Mouse (Mus musculus): Measurements from ENCODE around the gene Chil1. TPM values are rescaled to one million over a fixed set of nuclear protein-coding genes. Genes with fewer than 3 reads are reported as not detected.

The Chil1 gene
- total and polyA plus RNA-seq, 2 experiments from 2014 or later, result 4.1 to 6.2 TPM

- ATAC-seq, result no peak
- no peak overlapping the region for H3K9ac ChIP-seq (replicated peaks; ENCODE audit: low read length)
- H3K27me3 ChIP-seq (ENCODE audit: insufficient read depth, low read length), result no peaks in the 10 kb centered on the region; the same call in 1 of the 2 replicates
- TF ChIP-seq CTCF (IDR thresholded peaks at IDR 0.05; ENCODE audit: low read depth), result no peak
- H3K4me3 ChIP-seq (ENCODE audit: low read length), result no peak overlapping the region
- 89% methylated on average over 3 of the region's 3 CpGs for WGBS
- H3K36me3 ChIP-seq (ENCODE audit: insufficient read depth, low read length), result no peaks in the 10 kb centered on the region
- H3K9me3 ChIP-seq (ENCODE audit: low read length), result no peaks in the 10 kb centered on the region
- DNase-seq (ENCODE audit: low spot score), result no peak
- no peak overlapping the region for H3K4me2 ChIP-seq (ENCODE audit: low read depth, low read length)
- H3K4me1 ChIP-seq (ENCODE audit: insufficient read depth, low read length), result peaks cover 18% of the 10 kb centered on the region
- no peak overlapping the region for H3K27ac ChIP-seq
Observed at GRCm38 (mm10) chr1:134237438-134237837, 55.5 kb downstream of the Chil1 start.

Other genes starting within 250 kb of the Chil1 start
- 10.6 and 16.3 TPM in 2 replicates for gene Fmod, start 144.9 kb upstream of the Chil1 start, total RNA-seq (2014; rRNA removed)
- 17.0 and 21.8 TPM in 2 replicates for gene Fmod, start 144.9 kb upstream of the Chil1 start, polyA plus RNA-seq (2015; fragmentation: Nextera tagmentation; extraction: Ambion mirVana)
- gene Btg2, start 103.1 kb upstream of the Chil1 start, total RNA-seq (2014; rRNA removed), result 11.2 and 26.1 TPM in 2 replicates
- 13.2 and 14.8 TPM in 2 replicates for gene Btg2, start 103.1 kb upstream of the Chil1 start, polyA plus RNA-seq (2015; fragmentation: Nextera tagmentation; extraction: Ambion mirVana)
- 0.14 TPM in 1 of 2 replicates, not detected in the other for gene Chit1, start 70.9 kb upstream of the Chil1 start, total RNA-seq (2014; rRNA removed)
- 0.46 and 0.48 TPM in 2 replicates for gene Chit1, start 70.9 kb upstream of the Chil1 start, polyA plus RNA-seq (2015; fragmentation: Nextera tagmentation; extraction: Ambion mirVana)
- not detected in 2 replicates for gene Mybph, start 11.3 kb downstream of the Chil1 start, total RNA-seq (2014; rRNA removed)
- gene Mybph, start 11.3 kb downstream of the Chil1 start, polyA plus RNA-seq (2015; fragmentation: Nextera tagmentation; extraction: Ambion mirVana), result 0.08 TPM in 1 of 2 replicates, not detected in the other
- gene Adora1, start 53.3 kb downstream of the Chil1 start, total RNA-seq (2014; rRNA removed), result 51.1 and 54.2 TPM in 2 replicates
- 32.6 and 33.4 TPM in 2 replicates for gene Adora1, start 53.3 kb downstream of the Chil1 start, polyA plus RNA-seq (2015; fragmentation: Nextera tagmentation; extraction: Ambion mirVana)
- 0.16 TPM in 1 of 2 replicates, not detected in the other for gene Myog, start 107.8 kb downstream of the Chil1 start, total RNA-seq (2014; rRNA removed)
- gene Myog, start 107.8 kb downstream of the Chil1 start, polyA plus RNA-seq (2015; fragmentation: Nextera tagmentation; extraction: Ambion mirVana), result not detected in 2 replicates
- gene Ppfia4, start 150.8 kb downstream of the Chil1 start, total RNA-seq (2014; rRNA removed), result 42.7 and 46.5 TPM in 2 replicates
- gene Ppfia4, start 150.8 kb downstream of the Chil1 start, polyA plus RNA-seq (2015; fragmentation: Nextera tagmentation; extraction: Ambion mirVana), result 30.6 and 31.6 TPM in 2 replicates
- 189 and 200 TPM in 2 replicates for gene Tmem183a, start 179.8 kb downstream of the Chil1 start, total RNA-seq (2014; rRNA removed)
- 100 and 106 TPM in 2 replicates for gene Tmem183a, start 179.8 kb downstream of the Chil1 start, polyA plus RNA-seq (2015; fragmentation: Nextera tagmentation; extraction: Ambion mirVana)
- not detected in 2 replicates for gene 4933406M09Rik, start 203.8 kb downstream of the Chil1 start, total RNA-seq (2014; rRNA removed)
- gene 4933406M09Rik, start 203.8 kb downstream of the Chil1 start, polyA plus RNA-seq (2015; fragmentation: Nextera tagmentation; extraction: Ambion mirVana), result not detected in 2 replicates
- 5.6 and 10.8 TPM in 2 replicates for gene Cyb5r1, start 223.4 kb downstream of the Chil1 start, total RNA-seq (2014; rRNA removed)
- 11.2 and 11.3 TPM in 2 replicates for gene Cyb5r1, start 223.4 kb downstream of the Chil1 start, polyA plus RNA-seq (2015; fragmentation: Nextera tagmentation; extraction: Ambion mirVana)
- 115 and 120 TPM in 2 replicates for gene Adipor1, start 233.2 kb downstream of the Chil1 start, total RNA-seq (2014; rRNA removed)
- gene Adipor1, start 233.2 kb downstream of the Chil1 start, polyA plus RNA-seq (2015; fragmentation: Nextera tagmentation; extraction: Ambion mirVana), result 79.7 and 81.2 TPM in 2 replicates